Mouse (Mus musculus) brain, embryonic 14.5 days (tissue): ENCODE measurements at regions not wholly inside any gene's neighbourhood (a gene's known extent, or its start where the extent isn't known, plus 50 kb on each side); places are given as distances from the start of the nearest gene placed in this dataset.

Source experiments
- CTCF ChIP-seq: fragments of 200-500 bp; IDR thresholded peaks from 2 replicates; pipeline ENCODE4 v1.5.1; 2012; ENCODE audit warnings: inconsistent platforms, mild to moderate bottlenecking, moderate library complexity, borderline replicate concordance; ENCODE audit not compliant: insufficient read depth, insufficient read length; ENCODE audit errors: extremely low read depth
- POLR2A ChIP-seq: fragments of 200-500 bp; IDR thresholded peaks from 2 replicates; pipeline ENCODE4 v1.6.1; 2012; ENCODE audit warnings: mild to moderate bottlenecking, inconsistent platforms, borderline replicate concordance; ENCODE audit not compliant: poor library complexity, insufficient read depth, insufficient read length, severe bottlenecking; ENCODE audit errors: extremely low read depth

DNA sequence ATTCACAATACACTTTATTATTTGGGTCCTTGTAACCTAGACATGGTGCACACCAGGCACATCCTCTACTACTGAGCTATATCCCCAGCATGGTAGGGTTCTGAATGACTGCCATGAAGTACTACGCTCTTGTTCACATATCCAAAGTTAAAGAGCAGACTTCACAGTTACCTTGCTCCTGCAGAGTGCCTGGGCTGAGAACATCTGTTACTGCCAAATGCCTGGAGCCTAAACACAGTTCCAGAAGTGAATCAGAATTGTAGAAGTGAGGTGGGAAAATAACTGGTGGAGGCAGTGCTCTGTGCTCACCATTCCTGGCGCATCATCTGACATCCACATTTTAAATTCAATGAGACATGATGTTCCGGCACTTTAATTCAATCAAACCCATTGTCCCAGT is 180.2 kb upstream of the Ift57 start:
- TF ChIP-seq CTCF (no peak), POLR2A (no peak)
